5 mouse cellular contexts compared by ENCODE assay signal in genomic region chr8:55367431-55367830, GRCm38 (mm10).
DNase-seq lines count a peak whose midpoint lies in the region; TF ChIP-seq lines count a peak whose summit lies in the region.
"Not testable (repeated sequence)": the region's sequence is repeated elsewhere in the genome, so short reads cannot be mapped to it uniquely, and the experiment has no call there.

No protein-coding gene starts in this region.

- H3K4me3 ChIP-seq in left cerebral cortex, adult 2 months = not testable (repeated sequence)

- intact Hi-C loops in heart, postnatal 25 days (cut with DNase I); left cerebral cortex, adult 2 months (cut with DNase I): not testable (repeated sequence)

- peak; percentile 4 for DNase-seq in adrenal gland, adult 8-10 months
- peak; percentile 26 to 29 for DNase-seq in gastrocnemius, adult 8-10 months (ENCODE audit: low spot score in 2 of 2)
- DNase-seq in heart, postnatal 25 days (ENCODE audit: low spot score) = peak; percentile 13
- peak; percentile 18 to 30 for DNase-seq in left cerebral cortex, adult 2 months (ENCODE audit: extremely low spot score in 1 of 2, low spot score in 2 of 2)
- peak; percentile 41 for DNase-seq in urinary bladder, postnatal 10 days (ENCODE audit: low spot score)

- not testable (repeated sequence) for H3K27ac ChIP-seq in left cerebral cortex, adult 2 months

- TF ChIP-seq CTCF in left cerebral cortex, adult 2 months (IDR thresholded peaks at IDR 0.05) = not testable (repeated sequence)
